Mouse (Mus musculus) cerebellum, adult 9-11 months (tissue): ENCODE results near the gene Gm42517.

Experiments
- DNase-seq: peaks from one replicate; pipeline ENCODE4 v3.0.0; 2022

Gene Gm42517

GRCm38 (mm10) chr5:108367871-108368332 is at the start of gene Gm42517:
TSS of gene Gm42517 (minus strand) at chr5:108367922.
- DNase-seq = peak; percentile 58

GRCm38 (mm10) chr5:108414711-108415110 is 47.0 kb upstream of the Gm42517 start:
- DNase-seq = no peak

GRCm38 (mm10) chr5:108406977-108407376 is 39.3 kb upstream of the Gm42517 start:
- DNase-seq = no peak

GRCm38 (mm10) chr5:108405460-108405859 is 37.7 kb upstream of the Gm42517 start:
- no peak for DNase-seq

GRCm38 (mm10) chr5:108403453-108403852 is 35.7 kb upstream of the Gm42517 start:
- no peak for DNase-seq

- no peak for DNase-seq
Measured at GRCm38 (mm10) chr5:108389744-108390143, 22.0 kb upstream of the Gm42517 start.

GRCm38 (mm10) chr5:108388201-108388600 is 20.5 kb upstream of the Gm42517 start, which contains the start of gene Pde6b:
TSS of gene Pde6b (plus strand) at chr5:108388391.
- no peak for DNase-seq

GRCm38 (mm10) chr5:108386449-108386848 is 18.7 kb upstream of the Gm42517 start:
- no peak for DNase-seq

GRCm38 (mm10) chr5:108385632-108386031 is 17.9 kb upstream of the Gm42517 start:
- DNase-seq = no peak

GRCm38 (mm10) chr5:108378346-108378745 is 10.6 kb upstream of the Gm42517 start:
- DNase-seq = no peak

- DNase-seq = no peak
Measured at GRCm38 (mm10) chr5:108376059-108376458, 8.3 kb upstream of the Gm42517 start.

- DNase-seq = no peak
Measured at GRCm38 (mm10) chr5:108374079-108374478, 6.4 kb upstream of the Gm42517 start.

- peak; percentile 8 for DNase-seq
Measured at GRCm38 (mm10) chr5:108369964-108370363, 2.2 kb upstream of the Gm42517 start.

GRCm38 (mm10) chr5:108368851-108369621 is 1.3 kb upstream of the Gm42517 start:
- peak; percentile 71 for DNase-seq

- no peak for DNase-seq
Measured at GRCm38 (mm10) chr5:108368446-108368845, 724 bp upstream of the Gm42517 start.

- DNase-seq = peak; percentile 60
Measured at GRCm38 (mm10) chr5:108366984-108367841, 509 bp downstream of the Gm42517 start.

GRCm38 (mm10) chr5:108366328-108366983 is 1.3 kb downstream of the Gm42517 start:
- peak; percentile 35 for DNase-seq

GRCm38 (mm10) chr5:108362330-108362729 is 5.4 kb downstream of the Gm42517 start:
- no peak for DNase-seq

GRCm38 (mm10) chr5:108360211-108360610 is 7.5 kb downstream of the Gm42517 start:
- no peak for DNase-seq

- DNase-seq = no peak
Measured at GRCm38 (mm10) chr5:108359491-108359890, 8.2 kb downstream of the Gm42517 start.

- no peak for DNase-seq
Measured at GRCm38 (mm10) chr5:108357862-108358261, 9.9 kb downstream of the Gm42517 start.

- no peak for DNase-seq
Measured at GRCm38 (mm10) chr5:108354056-108354455, 13.7 kb downstream of the Gm42517 start.

- DNase-seq = no peak
Measured at GRCm38 (mm10) chr5:108349511-108350148, 18.1 kb downstream of the Gm42517 start.
